Mouse (Mus musculus) intestine, postnatal 0 days (tissue): Measurements from ENCODE around the gene Smyd1. TPM values are rescaled to one million over a fixed set of nuclear protein-coding genes. Genes with fewer than 3 reads are reported as not detected.

Experiments
- ATAC-seq: fragments of 200-750 bp; cut with Nextera tagmentation; 2 replicates; pipeline ENCODE4 v1.8.0; 2017; ENCODE audit warnings: mild to moderate bottlenecking, moderate TSS enrichment, moderate library complexity
- H3K27ac ChIP-seq: fragments of 300-500 bp; sonication (generic); 2 replicates; pipeline ENCODE4 v1.5.1; 2014; ENCODE audit warnings: mild to moderate bottlenecking, low read depth, low read length, moderate library complexity
- H3K27me3 ChIP-seq: fragments of 300-500 bp; sonication (generic); replicated peaks from 2 replicates; pipeline ENCODE4 v1.6.1; 2014; ENCODE audit warnings: low read length, mixed read lengths; ENCODE audit not compliant: control insufficient read depth, insufficient read depth
- H3K36me3 ChIP-seq: fragments of 300-500 bp; sonication (generic); 2 replicates; pipeline ENCODE4 v1.6.1; 2014; ENCODE audit warnings: mild to moderate bottlenecking, moderate library complexity; ENCODE audit not compliant: control insufficient read depth, insufficient read depth
- H3K4me1 ChIP-seq: fragments of 300-500 bp; sonication (generic); replicated peaks from 2 replicates; pipeline ENCODE4 v1.6.1; 2014; ENCODE audit warnings: antibody characterized with exemption, low read length, mixed read lengths; ENCODE audit not compliant: control insufficient read depth, insufficient read depth
- H3K4me2 ChIP-seq: fragments of 300-500 bp; sonication (generic); replicated peaks from 2 replicates; pipeline ENCODE4 v1.6.1; 2014; ENCODE audit warnings: low read depth, mild to moderate bottlenecking, moderate library complexity
- H3K4me3 ChIP-seq: fragments of 300-500 bp; sonication (generic); 2 replicates; pipeline ENCODE4 v1.5.1; 2014; ENCODE audit warnings: low read depth, low read length
- H3K9ac ChIP-seq: fragments of 300-500 bp; sonication (generic); 2 replicates; pipeline ENCODE4 v1.6.1; 2014; ENCODE audit warnings: mild to moderate bottlenecking, low read depth, low read length
- H3K9me3 ChIP-seq: fragments of 300-500 bp; sonication (generic); 2 replicates; pipeline ENCODE4 v1.6.1; 2016; ENCODE audit warnings: mixed run types; ENCODE audit not compliant: control insufficient read depth
- CTCF ChIP-seq: sonication (generic); IDR thresholded peaks from 2 replicates; pipeline ENCODE4 v1.5.1; 2016; ENCODE audit warnings: low read depth, mild to moderate bottlenecking, control low read depth, antibody characterized with exemption, moderate library complexity
- WGBS: fragments of 180-500 bp; shearing (Covaris S2); extraction: QIAGEN DNeasy Blood & Tissue Kit; methylation state at CpG from one replicate; pipeline ENCODE4 v1.1.7; 2014; 5-methylcytosine and 5-hydroxymethylcytosine counted together
- polyA plus RNA-seq: library from polyadenylated mRNA; unstranded; fragments of >200 nt; fragmentation: Nextera tagmentation; extraction: Ambion mirVana; gene quantifications from 2 replicates; pipeline ENCODE4 v1.2.1, GENCODE M21; 2015

Gene Smyd1
- polyA plus RNA-seq, 1 experiment from 2014 or later: 0.13 TPM

DNA sequence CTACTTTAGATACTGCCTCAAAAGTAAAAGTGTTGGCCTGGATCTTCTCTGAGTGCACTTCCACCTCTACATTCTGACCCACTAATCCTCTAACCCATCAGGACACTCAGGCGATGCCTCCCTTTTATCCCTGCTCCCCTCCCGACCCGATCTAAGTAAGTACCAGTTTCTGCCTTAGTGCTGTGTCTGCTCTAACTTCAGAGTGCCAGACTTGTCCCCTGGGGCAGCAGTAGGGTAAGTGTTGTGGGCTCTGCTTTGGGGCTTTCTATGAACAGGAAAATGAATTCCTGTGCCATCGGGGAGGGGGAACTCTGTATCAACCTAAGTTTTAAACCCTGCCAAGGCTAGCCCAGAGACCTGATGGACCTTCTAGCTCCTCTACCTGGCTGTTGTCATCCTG lies 38.2 kb upstream of the Smyd1 start:
- TF ChIP-seq CTCF: no peak
- no peaks in the 10 kb centered on the region for H3K9me3 ChIP-seq
- 79% methylated on average over 4 of the region's 4 CpGs for WGBS

GRCm38 (mm10) chr6:71357493-71357892 lies 35.5 kb upstream of the Smyd1 start:
- Histone ChIP-seq H3K4me3 (no peak overlapping the region), H3K9ac (no peak overlapping the region), H3K36me3 (no peaks in the 10 kb centered on the region), H3K4me2 (no peak overlapping the region), H3K4me1 (no peaks in the 10 kb centered on the region), H3K27me3 (no peaks in the 10 kb centered on the region), H3K9me3 (no peaks in the 10 kb centered on the region), H3K27ac (no peak overlapping the region)
- TF ChIP-seq CTCF: no peak
- ATAC-seq: no peak
- 88% methylated on average over 7 of the region's 7 CpGs for WGBS

More for the DNA sequence above, 38.2 kb upstream of the Smyd1 start:
- no peaks in the 10 kb centered on the region for H3K27me3 ChIP-seq
- H3K27ac ChIP-seq: no peak overlapping the region
- no peak overlapping the region for H3K9ac ChIP-seq
- H3K4me3 ChIP-seq: no peak overlapping the region
- H3K36me3 ChIP-seq: no peaks in the 10 kb centered on the region
- no peak for ATAC-seq
- no peaks in the 10 kb centered on the region for H3K4me1 ChIP-seq
- no peak overlapping the region for H3K4me2 ChIP-seq

DNA sequence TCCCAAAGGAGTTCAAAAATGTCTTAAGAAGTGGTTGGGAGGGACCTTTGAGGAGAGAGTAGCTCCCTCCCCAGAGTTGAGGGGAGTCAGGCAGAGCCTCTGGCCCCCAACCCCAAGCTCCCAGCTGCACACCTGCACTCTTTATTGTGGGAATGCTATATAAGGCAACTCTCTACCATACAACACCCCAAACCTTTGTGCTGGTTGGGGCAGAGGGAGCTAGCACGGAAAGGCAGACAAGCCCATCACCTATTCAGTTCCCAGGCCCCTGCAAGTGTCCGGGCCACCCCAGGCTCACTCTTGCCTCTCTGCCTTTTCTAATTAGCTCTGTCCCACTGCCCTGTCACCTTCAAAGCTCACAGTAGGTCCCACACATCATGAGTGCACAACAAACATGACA lies 31.7 kb upstream of the Smyd1 start:
- Histone ChIP-seq H3K9ac (no peak overlapping the region), H3K9me3 (no peaks in the 10 kb centered on the region), H3K4me1 (no peaks in the 10 kb centered on the region), H3K27ac (no peak overlapping the region), H3K27me3 (no peaks in the 10 kb centered on the region), H3K4me3 (no peak overlapping the region), H3K36me3 (no peaks in the 10 kb centered on the region), H3K4me2 (no peak overlapping the region)
- WGBS: 81% methylated on average over 2 of the region's 2 CpGs
- ATAC-seq: no peak
- no peak for TF ChIP-seq CTCF

- no peak overlapping the region for H3K27ac ChIP-seq
- H3K27me3 ChIP-seq: no peaks in the 10 kb centered on the region
- H3K9me3 ChIP-seq: 0 out of 2 replicates have a peak, but pooled peaks cover 1% of the 10 kb centered on the region
- H3K36me3 ChIP-seq: no peaks in the 10 kb centered on the region
- H3K4me3 ChIP-seq: no peak overlapping the region
- H3K4me2 ChIP-seq: no peak overlapping the region
- no peak for ATAC-seq
- H3K4me1 ChIP-seq: no peaks in the 10 kb centered on the region
- 81% methylated on average over 10 of the region's 10 CpGs for WGBS
- no peak for TF ChIP-seq CTCF
- H3K9ac ChIP-seq: no peak overlapping the region
Measured at GRCm38 (mm10) chr6:71352866-71353427, 30.9 kb upstream of the Smyd1 start.

- Histone ChIP-seq H3K9ac (no peak overlapping the region), H3K4me1 (no peaks in the 10 kb centered on the region), H3K4me3 (no peak overlapping the region), H3K9me3 (0 out of 2 replicates have a peak, but pooled peaks cover 3% of the 10 kb centered on the region), H3K27me3 (no peaks in the 10 kb centered on the region), H3K36me3 (no peaks in the 10 kb centered on the region), H3K4me2 (no peak overlapping the region), H3K27ac (no peak overlapping the region)
- WGBS: 88% methylated on average over 6 of the region's 6 CpGs
- ATAC-seq: no peak
- no peak for TF ChIP-seq CTCF
Measured at GRCm38 (mm10) chr6:71352201-71352600, 30.2 kb upstream of the Smyd1 start.

DNA sequence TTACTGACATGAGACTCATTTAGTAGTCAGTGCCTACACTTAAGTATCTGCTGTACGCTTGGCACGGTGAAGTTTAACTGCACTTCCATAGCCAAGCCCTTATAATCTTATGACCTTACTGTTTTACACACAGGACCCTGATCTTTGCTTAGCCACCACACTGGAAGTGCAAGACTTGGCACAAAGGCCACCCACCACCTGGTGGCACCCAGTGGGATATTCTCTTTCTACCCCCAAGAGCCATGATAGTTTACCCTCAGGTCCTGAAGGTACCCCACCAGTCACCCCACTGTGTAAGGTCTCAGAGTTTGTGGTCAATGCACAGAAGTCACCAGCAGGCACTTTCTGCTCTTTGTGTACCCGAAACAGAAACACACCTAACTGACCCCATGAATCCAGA lies 29.2 kb upstream of the Smyd1 start:
- Histone ChIP-seq H3K9ac (no peak overlapping the region), H3K36me3 (no peaks in the 10 kb centered on the region), H3K4me3 (no peak overlapping the region), H3K4me1 (no peaks in the 10 kb centered on the region), H3K9me3 (0 out of 2 replicates have a peak, but pooled peaks cover 3% of the 10 kb centered on the region), H3K4me2 (no peak overlapping the region), H3K27me3 (no peaks in the 10 kb centered on the region), H3K27ac (no peak overlapping the region)
- WGBS: 85% methylated on average over 3 of the region's 3 CpGs
- no peak for TF ChIP-seq CTCF
- ATAC-seq: no peak

DNA sequence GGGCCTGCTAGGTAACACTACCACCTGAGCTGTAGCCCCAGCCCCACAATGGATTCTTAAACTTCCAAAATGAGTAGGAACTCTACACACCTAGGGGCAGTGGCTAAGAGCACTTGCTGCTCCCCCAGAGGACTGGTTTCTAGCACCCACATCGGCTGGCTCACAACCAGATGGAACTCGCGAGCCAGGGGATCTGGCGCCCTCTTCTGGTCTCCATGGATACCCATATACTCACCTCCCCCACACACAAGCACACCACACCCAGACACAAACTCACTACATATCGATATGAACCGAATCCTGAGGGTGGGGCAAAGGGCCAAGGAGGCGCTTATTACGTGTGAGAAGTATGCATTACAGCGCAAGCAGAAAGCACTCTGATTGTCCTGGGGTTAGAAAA lies 26.0 kb upstream of the Smyd1 start:
- Histone ChIP-seq H3K36me3 (no peaks in the 10 kb centered on the region), H3K27ac (no peak overlapping the region), H3K4me2 (no peak overlapping the region), H3K9ac (no peak overlapping the region), H3K27me3 (no peaks in the 10 kb centered on the region), H3K4me3 (no peak overlapping the region), H3K4me1 (no peaks in the 10 kb centered on the region), H3K9me3 (0 out of 2 replicates have a peak, but pooled peaks cover 3% of the 10 kb centered on the region)
- TF ChIP-seq CTCF: peak; percentile 2; the same call in 1 of the 2 replicates
- WGBS: 94% methylated on average over 9 of the region's 9 CpGs
- ATAC-seq: no peak
